Mouse (Mus musculus): ENCODE results near the gene Hdac4.

Gene Hdac4

GRCm38 (mm10) chr1:92106486-92107160 is 88.9 kb downstream of the Hdac4 start:
- ATAC-seq (ENCODE audit: insufficient number of reproducible peaks, low FRiP score, low TSS enrichment) = peak; percentile 74

DNA sequence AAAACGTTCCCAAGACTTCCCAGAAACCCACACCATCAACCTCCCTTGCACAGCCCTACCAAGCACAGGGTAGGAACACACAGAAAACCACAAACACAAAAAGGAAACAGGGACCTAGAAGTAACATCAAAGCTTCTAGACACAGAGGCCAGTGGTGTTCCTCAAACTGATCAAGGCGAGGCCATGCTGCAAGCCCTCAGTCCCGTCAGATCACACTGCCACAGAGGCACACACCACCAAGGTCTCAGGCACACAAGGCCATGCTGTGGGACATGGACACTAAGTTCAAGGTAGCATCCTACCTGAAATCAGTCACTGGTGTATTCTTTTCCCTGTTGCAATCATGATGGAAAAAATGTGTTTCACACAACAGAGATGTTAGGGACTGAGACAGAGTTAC is 90.8 kb downstream of the Hdac4 start:
- ATAC-seq (ENCODE audit: insufficient number of reproducible peaks, low FRiP score, low TSS enrichment) = no peak

DNA sequence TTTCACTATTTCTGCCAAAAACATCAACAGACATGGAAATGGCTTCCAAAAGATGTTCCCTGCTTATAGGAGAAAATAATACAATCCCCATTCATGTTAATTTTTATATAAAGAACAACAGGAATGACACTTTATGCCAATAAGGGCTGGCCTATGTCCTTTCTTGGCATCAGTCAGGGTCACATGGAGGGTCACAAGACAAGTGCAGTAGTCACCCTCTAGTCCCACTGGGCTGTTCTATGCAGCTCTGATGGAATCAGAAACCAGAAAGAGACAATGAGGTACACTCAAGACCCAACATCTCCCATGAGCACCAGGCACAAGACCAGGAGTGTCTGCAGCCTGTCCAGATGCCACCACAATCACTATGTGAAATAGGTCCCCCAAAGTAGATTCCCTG is 91.5 kb downstream of the Hdac4 start:
- ATAC-seq (ENCODE audit: insufficient number of reproducible peaks, low FRiP score, low TSS enrichment) = no peak

GRCm38 (mm10) chr1:92103377-92103776 is 92.1 kb downstream of the Hdac4 start:
- no peak for ATAC-seq (ENCODE audit: insufficient number of reproducible peaks, low FRiP score, low TSS enrichment)

DNA sequence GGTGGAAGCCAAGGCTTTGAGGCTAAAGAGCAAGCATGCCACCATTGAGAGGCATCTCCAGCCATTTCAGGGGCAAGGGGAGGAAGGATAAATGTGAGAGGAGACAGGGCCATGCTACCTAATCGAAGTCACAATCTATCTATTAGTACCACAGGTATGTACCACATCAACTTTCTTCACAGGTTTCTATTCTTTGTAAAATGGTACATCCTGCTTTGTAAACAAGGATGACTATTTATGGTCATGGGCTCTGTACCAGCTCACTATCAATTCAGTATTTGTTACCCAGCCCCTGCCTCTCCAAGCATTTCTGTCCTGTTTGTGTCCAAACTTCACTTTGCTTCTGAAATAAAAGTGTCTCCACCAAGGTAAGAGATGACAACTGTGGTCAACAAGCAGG is 92.7 kb downstream of the Hdac4 start:
- no peak for ATAC-seq (ENCODE audit: insufficient number of reproducible peaks, low FRiP score, low TSS enrichment)

DNA sequence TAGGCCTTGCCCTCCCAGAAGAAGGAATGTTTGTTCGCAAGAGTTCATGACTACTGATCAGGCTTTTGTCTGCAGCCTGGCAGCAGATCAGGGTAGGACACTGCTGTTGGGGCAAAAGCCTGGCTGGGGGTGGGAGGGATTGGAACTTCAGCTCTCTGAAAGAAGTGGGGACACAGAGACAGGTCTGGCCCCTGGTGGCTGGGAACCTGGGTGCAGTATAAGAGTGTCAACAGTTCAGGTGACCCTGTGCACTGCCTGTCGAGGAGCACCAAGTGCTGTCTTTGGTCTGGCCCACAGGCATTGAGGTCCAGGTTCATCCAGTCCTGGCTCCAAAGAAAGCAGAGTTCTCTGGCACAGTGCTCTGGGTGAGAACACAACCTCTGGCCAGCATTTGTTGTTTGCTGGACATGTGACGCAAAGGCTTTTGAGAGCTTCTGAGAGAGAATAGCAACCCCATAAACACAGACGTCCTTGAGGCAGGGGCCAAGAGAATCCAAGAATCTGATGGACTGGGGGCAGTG is 95.1 kb downstream of the Hdac4 start:
- ATAC-seq (ENCODE audit: insufficient number of reproducible peaks, low FRiP score, low TSS enrichment) = no peak

GRCm38 (mm10) chr1:92099964-92100363 is 95.5 kb downstream of the Hdac4 start:
- ATAC-seq (ENCODE audit: insufficient number of reproducible peaks, low FRiP score, low TSS enrichment) = no peak

DNA sequence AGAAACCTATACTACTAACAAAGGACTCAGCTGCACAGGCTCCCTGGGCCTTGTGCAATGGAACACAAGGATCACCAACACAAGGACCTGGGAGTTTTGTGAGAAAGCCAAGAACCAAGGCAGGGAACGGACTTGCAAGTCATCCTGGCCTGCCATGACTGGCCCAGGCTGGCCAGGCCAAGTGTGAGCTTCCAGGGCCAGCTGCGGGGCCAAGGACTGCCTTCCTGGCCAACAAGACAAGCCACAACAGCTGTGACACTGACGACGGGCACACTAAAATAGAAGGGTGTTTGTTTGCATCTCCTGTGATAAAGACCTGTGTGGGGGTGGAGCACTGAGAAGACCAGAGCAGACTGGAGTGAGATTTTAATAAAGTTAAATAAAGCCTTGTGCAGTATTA is 96.0 kb downstream of the Hdac4 start:
- ATAC-seq (ENCODE audit: insufficient number of reproducible peaks, low FRiP score, low TSS enrichment) = no peak; the same call in 1 of the 2 replicates

DNA sequence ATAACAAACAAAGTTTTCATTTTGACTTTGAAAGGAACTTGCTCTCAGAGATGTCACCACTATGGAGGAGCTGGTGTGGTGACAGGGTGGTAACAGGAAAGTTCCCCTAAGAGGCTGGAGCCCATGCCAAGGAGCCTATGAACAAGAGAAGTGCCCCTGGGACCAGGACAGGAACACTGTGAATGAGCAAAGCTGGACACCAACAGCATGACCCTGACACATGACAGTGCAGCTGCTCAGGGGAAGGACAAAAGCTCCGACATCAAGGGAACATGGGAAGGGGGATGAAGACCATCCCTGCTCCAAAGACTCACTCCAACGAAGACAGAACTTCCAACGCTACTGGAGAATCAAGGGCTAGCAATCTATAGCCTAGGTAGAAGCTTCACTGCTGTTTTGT is 97.0 kb downstream of the Hdac4 start:
- no peak for ATAC-seq (ENCODE audit: insufficient number of reproducible peaks, low FRiP score, low TSS enrichment)

- no peak for ATAC-seq (ENCODE audit: insufficient number of reproducible peaks, low FRiP score, low TSS enrichment)
Observed at GRCm38 (mm10) chr1:92096991-92097525, 98.4 kb downstream of the Hdac4 start.

DNA sequence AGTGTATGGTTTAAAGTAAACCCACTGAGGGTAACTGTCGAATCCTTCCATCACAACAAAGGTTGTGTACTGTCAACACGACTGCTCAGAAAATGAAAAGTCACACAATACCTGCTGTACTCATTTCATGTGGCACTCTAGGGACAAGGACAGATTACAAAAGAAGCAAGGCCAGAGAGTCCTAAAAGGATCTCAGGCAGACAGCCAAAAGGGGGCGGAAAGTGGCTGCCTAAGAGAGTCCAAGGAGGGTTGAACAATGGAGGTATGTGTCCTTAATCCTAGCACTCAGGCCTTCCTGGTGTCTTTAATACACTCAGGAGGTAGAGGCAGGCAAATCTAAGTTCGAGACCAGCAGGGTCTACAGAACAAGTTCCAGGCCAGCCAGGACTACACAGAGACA is 103.2 kb downstream of the Hdac4 start:
- no peak for ATAC-seq (ENCODE audit: insufficient number of reproducible peaks, low FRiP score, low TSS enrichment)

DNA sequence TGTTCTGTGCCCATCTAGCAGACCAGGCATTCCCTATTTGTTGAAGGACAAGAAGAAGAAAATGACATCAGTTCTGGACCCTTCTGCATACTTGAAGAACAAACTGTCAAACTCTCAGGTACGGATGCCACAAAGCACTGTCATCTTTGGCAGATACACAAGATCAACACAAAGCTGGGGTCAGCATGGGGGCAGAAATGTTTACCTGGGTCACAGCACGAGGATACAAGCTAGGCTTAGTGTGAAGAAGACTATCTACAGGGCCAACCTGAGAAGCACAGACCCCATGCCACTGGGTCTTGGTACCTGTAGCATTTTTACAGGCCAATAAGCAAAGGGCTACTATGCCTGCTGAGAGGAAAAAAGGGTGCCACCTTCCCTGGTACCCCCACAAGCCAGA is 107.7 kb downstream of the Hdac4 start:
- no peak for ATAC-seq (ENCODE audit: insufficient number of reproducible peaks, low FRiP score, low TSS enrichment)

DNA sequence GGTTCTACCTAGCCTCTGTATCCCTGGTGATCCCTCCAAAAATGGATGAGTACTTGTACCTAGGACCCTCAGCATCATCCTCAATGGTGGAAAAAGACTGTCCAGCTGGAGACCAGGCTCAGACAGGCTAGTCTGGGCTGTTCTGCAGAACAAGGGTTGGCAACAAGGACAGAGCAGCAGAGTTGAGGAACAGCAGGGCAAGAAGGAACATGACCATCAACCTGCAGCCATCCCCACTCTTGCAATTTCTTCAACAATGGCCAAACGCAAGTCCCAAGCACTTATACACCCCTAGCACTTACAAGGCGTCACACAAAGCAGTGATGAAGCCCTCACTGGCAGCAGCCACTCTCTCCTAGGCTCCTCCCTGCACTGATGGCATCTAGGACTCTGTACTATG is 108.2 kb downstream of the Hdac4 start:
- ATAC-seq (ENCODE audit: insufficient number of reproducible peaks, low FRiP score, low TSS enrichment) = no peak

GRCm38 (mm10) chr1:92086841-92087240 is 108.7 kb downstream of the Hdac4 start:
- ATAC-seq (ENCODE audit: insufficient number of reproducible peaks, low FRiP score, low TSS enrichment) = no peak

DNA sequence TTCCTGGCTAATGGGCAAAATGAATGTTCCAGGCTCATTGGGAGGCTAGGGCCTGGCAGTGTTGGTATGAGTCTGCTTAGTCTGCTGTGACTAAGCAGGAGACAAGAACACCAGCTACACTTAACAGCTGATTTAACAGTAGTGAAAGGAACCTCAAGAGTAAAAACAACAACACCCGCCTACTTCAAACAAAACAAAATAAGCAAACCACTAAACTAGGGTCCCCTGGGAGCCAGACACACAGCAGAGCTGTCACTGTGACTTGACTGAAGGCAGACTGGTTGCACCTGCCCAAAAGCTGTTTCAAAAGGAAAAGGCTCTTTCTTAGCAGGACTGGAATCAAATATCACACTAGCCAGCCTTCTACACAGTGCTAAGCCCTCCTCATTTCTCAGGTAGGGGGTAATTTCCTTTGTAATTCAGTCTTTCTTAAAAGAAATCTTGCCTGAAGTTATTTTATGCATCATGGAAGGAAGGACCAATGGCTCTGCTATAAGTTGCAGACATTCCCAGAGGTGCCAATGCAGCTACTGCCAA is 109.2 kb downstream of the Hdac4 start:
- ATAC-seq (ENCODE audit: insufficient number of reproducible peaks, low FRiP score, low TSS enrichment) = no peak

DNA sequence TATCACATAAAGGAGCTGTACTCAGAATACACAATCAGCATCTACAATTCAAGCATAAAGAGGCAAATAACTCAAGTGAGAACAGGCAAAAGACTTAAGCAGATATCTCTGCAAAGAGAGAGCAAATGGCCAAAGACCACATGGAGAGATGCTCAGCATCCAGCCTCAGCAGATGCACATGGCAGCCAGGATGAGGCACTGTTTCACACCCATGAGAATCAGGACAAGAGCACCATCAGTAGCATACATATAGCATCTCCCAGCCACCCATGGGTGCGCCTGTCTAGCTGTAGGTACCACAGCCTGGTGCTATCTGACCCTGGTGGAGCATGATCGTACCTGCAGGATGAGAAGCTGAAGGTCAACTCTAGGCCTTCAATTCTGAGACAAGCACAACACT is 110.8 kb downstream of the Hdac4 start:
- no peak for ATAC-seq (ENCODE audit: insufficient number of reproducible peaks, low FRiP score, low TSS enrichment)

DNA sequence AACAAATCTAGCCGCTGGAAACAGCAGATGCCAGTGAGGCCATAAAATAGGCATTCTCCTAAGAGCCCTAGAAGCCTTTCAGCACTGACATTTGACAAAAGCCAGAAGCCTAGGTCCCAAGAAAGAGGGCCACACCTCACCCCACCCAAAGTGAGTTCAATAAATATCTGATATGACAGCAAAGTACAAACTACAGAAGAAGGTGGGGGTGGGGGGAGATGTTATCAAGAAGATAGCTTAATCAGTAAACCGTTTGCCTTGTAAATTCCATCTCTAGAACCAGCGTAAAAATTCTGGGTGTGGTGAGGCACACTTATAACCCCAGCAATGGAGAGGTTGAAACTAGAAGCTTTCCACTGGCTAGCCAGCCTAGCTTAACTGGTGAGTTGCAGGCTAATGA is 111.5 kb downstream of the Hdac4 start:
- no peak for ATAC-seq (ENCODE audit: insufficient number of reproducible peaks, low FRiP score, low TSS enrichment)

- no peak; the same call in 1 of the 2 replicates for ATAC-seq (ENCODE audit: insufficient number of reproducible peaks, low FRiP score, low TSS enrichment)
Observed at GRCm38 (mm10) chr1:92082837-92083541, 112.5 kb downstream of the Hdac4 start.

GRCm38 (mm10) chr1:92082156-92082836 is 113.2 kb downstream of the Hdac4 start:
- no peak for ATAC-seq (ENCODE audit: insufficient number of reproducible peaks, low FRiP score, low TSS enrichment)

DNA sequence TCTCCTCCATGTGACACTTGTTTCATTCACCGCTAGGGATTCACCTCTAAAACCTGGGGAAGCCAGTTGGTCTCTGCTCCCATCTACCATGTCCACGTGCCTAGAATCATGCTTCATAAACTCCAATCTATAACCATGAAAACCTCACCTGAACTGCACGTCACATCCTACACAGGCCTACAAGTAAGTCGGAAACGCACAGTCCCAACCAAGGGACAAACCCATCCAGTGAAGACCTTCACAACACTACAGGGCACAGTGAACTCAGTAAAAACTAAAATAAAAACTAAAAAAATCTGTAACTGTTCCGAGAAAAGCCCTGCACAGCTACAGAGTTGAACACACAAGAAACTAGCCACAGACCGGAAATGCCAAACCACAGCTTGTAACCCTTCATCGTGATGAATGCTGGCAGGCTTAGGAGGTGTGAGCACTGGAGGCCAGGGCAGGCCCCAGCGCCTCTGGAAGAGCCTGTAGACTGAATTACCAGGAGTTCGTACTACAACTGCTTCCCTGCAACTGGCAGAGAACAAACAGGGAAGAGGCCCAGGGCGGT is 115.4 kb downstream of the Hdac4 start:
- ATAC-seq (ENCODE audit: insufficient number of reproducible peaks, low FRiP score, low TSS enrichment) = no peak

- ATAC-seq (ENCODE audit: insufficient number of reproducible peaks, low FRiP score, low TSS enrichment) = no peak
Observed at GRCm38 (mm10) chr1:92075312-92075711, 120.2 kb downstream of the Hdac4 start.

All from cerebellum, adult (tissue).